Mouse (Mus musculus) lung, adult 2 months (tissue): ENCODE measurements around the gene Cars2. TPM values are rescaled to one million over a fixed set of nuclear protein-coding genes. Genes with fewer than 3 reads are reported as not detected.
"Not testable (repeated sequence)": the region's sequence is repeated elsewhere in the genome, so short reads cannot be mapped to it uniquely, and the experiment has no call there.

Source experiments
- DNase-seq: peaks from one replicate; pipeline ENCODE4 v3.0.0; 2022
- H3K4me1 ChIP-seq: fragments of 200-500 bp; 2 replicates; pipeline ENCODE4 v1.6.1; 2011; ENCODE audit warnings: low read length; ENCODE audit not compliant: control insufficient read depth, insufficient read depth
- H3K4me3 ChIP-seq: fragments of 200-500 bp; replicated peaks from 2 replicates; pipeline ENCODE3; 2011; ENCODE audit warnings: low read depth, mild to moderate bottlenecking, control low read depth, low read length; ENCODE audit errors: extremely low read depth
- CTCF ChIP-seq: fragments of 200-500 bp; IDR thresholded peaks from 2 replicates; pipeline ENCODE4 v1.5.1; 2011; ENCODE audit warnings: mild to moderate bottlenecking, low read length, control low read depth; ENCODE audit not compliant: insufficient read depth
- POLR2A ChIP-seq: fragments of 200-500 bp; IDR thresholded peaks from 2 replicates; pipeline ENCODE4 v1.6.1; 2011; ENCODE audit warnings: low read depth, mild to moderate bottlenecking, control low read depth, low read length, borderline replicate concordance; ENCODE audit errors: extremely low read depth
- WGBS: fragments of 180-500 bp; shearing (Covaris S2); methylation state at CpG from one replicate; pipeline ENCODE4 v1.1.7; 2018; 5-methylcytosine and 5-hydroxymethylcytosine counted together
- polyA plus RNA-seq: library from polyadenylated mRNA; depleted of rRNA; stranded (reverse); fragments of >200 nt; gene quantifications from 2 replicates; pipeline ENCODE4 v1.2.3, GENCODE M21; 2012

The Cars2 gene
- polyA plus RNA-seq, 1 experiment: 48.4 TPM

- DNase-seq: peak; percentile 97
- Histone ChIP-seq H3K4me1 (peaks cover 6% of the 10 kb centered on the region), H3K4me3 (peak overlapping the region; percentile 87)
- under 1% methylated on average over 66 of the region's 67 CpGs for WGBS
- peak; percentile 100 for TF ChIP-seq POLR2A
- TF ChIP-seq CTCF: peak; percentile 17; the same call in 1 of the 2 replicates
These were observed 7.4 kb upstream of the Cars2 start for GRCm38 (mm10) chr8:11557768-11558629.

- Histone ChIP-seq H3K4me1 (peaks cover 6% of the 10 kb centered on the region), H3K4me3 (peak overlapping the region; percentile 87)
- under 1% methylated on average over 32 of the region's 32 CpGs for WGBS
- TF ChIP-seq POLR2A (no peak), CTCF (no peak)
- DNase-seq: no peak
These were observed 6.8 kb upstream of the Cars2 start for GRCm38 (mm10) chr8:11557424-11557767.

- Histone ChIP-seq H3K4me1 (peaks cover 6% of the 10 kb centered on the region), H3K4me3 (peak overlapping the region; percentile 87)
- TF ChIP-seq POLR2A (peak; percentile 22; the same call in 1 of the 2 replicates), CTCF (no peak)
- WGBS: under 1% methylated on average over 83 of the region's 85 CpGs
- DNase-seq: peak; percentile 62
These were observed 6.3 kb upstream of the Cars2 start for GRCm38 (mm10) chr8:11556691-11557423.

- peak; percentile 95 for DNase-seq
- WGBS: under 1% methylated on average over 96 of the region's 103 CpGs
- Histone ChIP-seq H3K4me1 (peaks cover 6% of the 10 kb centered on the region), H3K4me3 (peak overlapping the region; percentile 90)
- peak; percentile 99 for TF ChIP-seq POLR2A
- no peak for TF ChIP-seq CTCF
These were observed 5.4 kb upstream of the Cars2 start for GRCm38 (mm10) chr8:11555720-11556591.

GRCm38 (mm10) chr8:11554799-11555719 is 4.5 kb upstream of the Cars2 start, which contains the start of gene Ing1:
TSS of gene Ing1 (plus strand) at chr8:11555571.
- WGBS: 1% methylated on average over 52 of the region's 52 CpGs
- TF ChIP-seq POLR2A: peak; percentile 76; the same call in 1 of the 2 replicates
- TF ChIP-seq CTCF: no peak

GRCm38 (mm10) chr8:11552390-11552789 is 1.8 kb upstream of the Cars2 start:
- 77% methylated on average over 10 of the region's 10 CpGs for WGBS
- peaks cover 8% of the 10 kb centered on the region; the same call in 1 of the 2 replicates for H3K4me1 ChIP-seq
- H3K4me3 ChIP-seq: no peak overlapping the region
- DNase-seq: no peak
- TF ChIP-seq CTCF (no peak), POLR2A (no peak)

More at GRCm38 (mm10) chr8:11554799-11555719, 4.5 kb upstream of the Cars2 start, which contains the start of gene Ing1:
- Histone ChIP-seq H3K4me1 (peaks cover 8% of the 10 kb centered on the region), H3K4me3 (peak within 1 kb of the TSS; percentile 90)
- DNase-seq: peak; percentile 94

GRCm38 (mm10) chr8:11551497-11551896 is 914 bp upstream of the Cars2 start:
- not testable (repeated sequence) for H3K4me1 ChIP-seq, DNase-seq, H3K4me3 ChIP-seq
- WGBS: 74% methylated on average over 4 of the region's 4 CpGs

GRCm38 (mm10) chr8:11549706-11550105 is 877 bp downstream of the Cars2 start:
- H3K4me1 ChIP-seq: peaks cover 7% of the 10 kb centered on the region; the same call in 1 of the 2 replicates
- peak overlapping the region; percentile 65 for H3K4me3 ChIP-seq
- TF ChIP-seq CTCF (peak; percentile 63), POLR2A (no peak)
- peak; percentile 46 for DNase-seq
- 17% methylated on average over 7 of the region's 7 CpGs for WGBS
